In the genomic region with DNA sequence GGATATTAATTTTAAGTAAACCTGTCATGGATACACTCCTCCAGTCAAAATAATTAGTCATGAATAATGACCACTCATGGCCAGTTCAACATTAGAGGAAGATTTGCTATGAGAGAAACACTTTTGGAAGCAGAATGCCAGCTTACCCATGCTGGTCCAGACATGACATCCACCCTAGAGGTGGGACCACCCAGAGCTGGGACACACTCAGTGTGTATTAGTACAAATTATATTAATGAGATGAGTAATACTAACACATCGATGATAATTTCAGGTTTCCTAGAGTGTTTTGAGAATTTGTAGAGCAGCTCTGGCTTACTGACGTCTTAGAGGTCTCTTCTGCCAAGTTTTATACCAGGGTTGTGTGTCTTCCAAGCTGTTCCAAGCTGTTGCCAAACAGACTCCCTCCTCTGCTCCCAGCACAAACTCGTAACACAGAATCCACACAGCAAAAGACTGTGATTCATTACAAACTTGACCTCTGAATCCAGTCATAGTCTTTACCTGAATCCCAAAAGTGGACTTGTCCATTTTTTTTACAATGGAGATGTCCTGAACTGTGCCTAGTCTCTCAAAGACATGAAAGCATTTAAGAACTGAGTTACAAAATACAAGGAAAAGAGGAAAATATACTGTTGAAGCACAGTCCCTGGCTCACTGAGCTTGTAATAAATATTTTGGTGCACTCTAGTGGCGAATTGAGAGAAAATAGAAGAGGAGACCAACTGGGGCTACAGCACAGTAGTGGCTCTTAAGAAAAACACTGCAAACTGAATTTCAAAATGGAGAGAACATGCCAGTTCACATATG, we compare ENCODE assay signal across 11 mouse cellular contexts. TPM values are rescaled to one million over a fixed set of nuclear protein-coding genes. Genes with fewer than 3 reads are reported as not detected.
DNase-seq lines count a peak whose midpoint lies in the region; ATAC-seq and TF ChIP-seq lines count a peak whose summit lies in the region.
"Had no signal": no experiment of that assay in that cellular context is flagged by ENCODE, and none has a peak within 500 bp of the region (broad histone marks: within the 10 kb centered on the region; RNA-seq: fewer than 3 reads in every experiment).

No protein-coding gene starts in this region.

- H3K27ac ChIP-seq in heart, postnatal 0 days (ENCODE audit: low read depth) = no peak overlapping the region
- no peak overlapping the region for H3K27ac ChIP-seq in heart, embryonic 11.5 days (ENCODE audit: low read depth, low read length)
- H3K27ac ChIP-seq in limb, embryonic 13.5 days = no peak overlapping the region
- H3K27ac ChIP-seq in thymus, adult 2 months (ENCODE audit: control insufficient read depth, insufficient read depth, low read length) = no peak overlapping the region
- H3K27ac ChIP-seq: lung, embryonic 15.5 days had no signal

- WGBS in heart, postnatal 0 days = 44% methylated on average over 4 of the region's 4 CpGs
- 47% methylated on average over 4 of the region's 4 CpGs for WGBS in heart, embryonic 11.5 days (ENCODE audit: insufficient replicate concordance)
- 49% methylated on average over 4 of the region's 4 CpGs for whole genome bisulfite sequencing in limb, embryonic 13.5 days
- 70% methylated on average over 4 of the region's 4 CpGs for WGBS in thymus, adult 2 months

- no peak for TF ChIP-seq POLR2A in thymus, adult 2 months (IDR thresholded peaks at IDR 0.05; ENCODE audit: control insufficient read depth, extremely low read depth, insufficient read depth, low read length, poor library complexity)

- ATAC-seq in heart, postnatal 0 days (ENCODE audit: insufficient read depth, low read depth) = no peak
- no peak for ATAC-seq in heart, embryonic 11.5 days (replicated peaks; ENCODE audit: insufficient number of reproducible peaks, low FRiP score, low TSS enrichment)
- peak; percentile 78; the same call in 1 of the 2 replicates for ATAC-seq in limb, embryonic 13.5 days (ENCODE audit: low FRiP score, low read depth)

- no peak overlapping the region for H3K9ac ChIP-seq in heart, postnatal 0 days (replicated peaks; ENCODE audit: low read depth, low read length)
- no peak overlapping the region for H3K9ac ChIP-seq in heart, embryonic 11.5 days (ENCODE audit: low read depth, low read length)
- H3K9ac ChIP-seq in limb, embryonic 13.5 days = no peak overlapping the region
- H3K9ac ChIP-seq: lung, embryonic 15.5 days had no signal

- no peak overlapping the region for H3K4me2 ChIP-seq in heart, postnatal 0 days (ENCODE audit: low read depth, low read length)
- no peak overlapping the region for H3K4me2 ChIP-seq in heart, embryonic 11.5 days
- no peak overlapping the region for H3K4me2 ChIP-seq in limb, embryonic 13.5 days (replicated peaks)
- H3K4me2 ChIP-seq: lung, embryonic 15.5 days had no signal

- no peak for DNase-seq in heart, postnatal 0 days (ENCODE audit: low spot score)
- peak; percentile 77 for DNase-seq in 3T3-L1 (ENCODE audit: low read depth, low spot score)
- peak; percentile 1 for DNase-seq in embryo, embryonic 9.5 days (ENCODE audit: extremely low spot score)
- DNase-seq in c-Kit-positive CD71-positive TER-119-positive erythroid progenitor cells, embryonic 14.5 days (ENCODE audit: low spot score) = no peak
- no peak for DNase-seq in cerebellum, postnatal 25 days
- no peak for DNase-seq in thymus, adult 2 months
- DNase-seq: adrenal gland, adult 2 months; kidney, postnatal 14 days had no signal

- TF ChIP-seq CTCF in heart, postnatal 0 days (IDR thresholded peaks at IDR 0.05; ENCODE audit: low read depth) = peak; percentile 23; the same call in 1 of the 2 replicates
- no peak for TF ChIP-seq CTCF in thymus, adult 2 months (IDR thresholded peaks at IDR 0.05; ENCODE audit: borderline replicate concordance, control insufficient read depth, extremely low read depth, insufficient read depth, low read length, poor library complexity)

- no peaks in the 10 kb centered on the region for H3K9me3 ChIP-seq in heart, postnatal 0 days (replicated peaks; ENCODE audit: control insufficient read depth, low read length)
- H3K9me3 ChIP-seq in heart, embryonic 11.5 days (replicated peaks; ENCODE audit: control insufficient read depth, low read length) = no peaks in the 10 kb centered on the region
- no peaks in the 10 kb centered on the region for H3K9me3 ChIP-seq in limb, embryonic 13.5 days
- H3K9me3 ChIP-seq: lung, embryonic 15.5 days had no signal

- no peaks in the 10 kb centered on the region for H3K36me3 ChIP-seq in heart, postnatal 0 days (replicated peaks; ENCODE audit: control insufficient read depth, insufficient read depth, low read length)
- H3K36me3 ChIP-seq in heart, embryonic 11.5 days (ENCODE audit: control insufficient read depth, insufficient read depth, low read length) = no peaks in the 10 kb centered on the region
- no peaks in the 10 kb centered on the region for H3K36me3 ChIP-seq in limb, embryonic 13.5 days
- no peaks in the 10 kb centered on the region for H3K36me3 ChIP-seq in thymus, adult 2 months (ENCODE audit: control insufficient read depth, insufficient read depth, low read length)
- H3K36me3 ChIP-seq: lung, embryonic 15.5 days had no signal

- TF ChIP-seq EP300 in heart, postnatal 0 days (IDR thresholded peaks at IDR 0.05; ENCODE audit: low read depth) = no peak

- H3K4me1 ChIP-seq in heart, postnatal 0 days (ENCODE audit: control insufficient read depth, insufficient read depth) = no peaks in the 10 kb centered on the region
- no peaks in the 10 kb centered on the region for H3K4me1 ChIP-seq in heart, embryonic 11.5 days (ENCODE audit: control insufficient read depth, insufficient read depth, low read length)
- H3K4me1 ChIP-seq in limb, embryonic 13.5 days = no peaks in the 10 kb centered on the region
- H3K4me1 ChIP-seq in thymus, adult 2 months (replicated peaks; ENCODE audit: control insufficient read depth, insufficient read depth, low read length) = no peaks in the 10 kb centered on the region
- H3K4me1 ChIP-seq: lung, embryonic 15.5 days had no signal

- H3K4me3 ChIP-seq in heart, postnatal 0 days (ENCODE audit: low read depth, low read length) = no peak overlapping the region
- no peak overlapping the region for H3K4me3 ChIP-seq in heart, embryonic 11.5 days (ENCODE audit: low read depth, low read length)
- no peak overlapping the region for H3K4me3 ChIP-seq in limb, embryonic 13.5 days
- H3K4me3 ChIP-seq in thymus, adult 2 months (ENCODE audit: control insufficient read depth, insufficient read depth, low read length) = no peak overlapping the region
- H3K4me3 ChIP-seq: lung, embryonic 15.5 days had no signal

- no peaks in the 10 kb centered on the region for H3K27me3 ChIP-seq in heart, postnatal 0 days (ENCODE audit: control insufficient read depth, insufficient read depth, low read length)
- H3K27me3 ChIP-seq in heart, embryonic 11.5 days (ENCODE audit: control insufficient read depth, insufficient read depth, low read length) = no peaks in the 10 kb centered on the region
- 0 out of 2 replicates have a peak, but pooled peaks cover 3% of the 10 kb centered on the region for H3K27me3 ChIP-seq in limb, embryonic 13.5 days
- no peaks in the 10 kb centered on the region for H3K27me3 ChIP-seq in thymus, adult 2 months (ENCODE audit: control insufficient read depth, insufficient read depth, low read length)
- H3K27me3 ChIP-seq: lung, embryonic 15.5 days had no signal

RNA-seq across cellular contexts. Expression of gene Gas2, which starts 46.1 kb away (rescaled TPM):
- total RNA-seq in heart, postnatal 0 days (2014; rRNA removed; ENCODE audit: low replicate concordance) = 6.1 and 6.6 TPM in 2 replicates
- 5.5 and 5.8 TPM in 2 replicates for polyA plus RNA-seq in heart, postnatal 0 days (2015; fragmentation: Nextera tagmentation; extraction: Ambion mirVana)
- polyA plus RNA-seq in heart, embryonic 11.5 days (2014; fragmentation: Nextera tagmentation; extraction: Ambion mirVana) = 8.8 and 9.9 TPM in 2 replicates
- 319 and 338 TPM in 2 replicates for polyA plus RNA-seq in limb, embryonic 13.5 days (2015; fragmentation: Nextera tagmentation; extraction: Ambion mirVana)
- 2.1 and 2.4 TPM in 2 replicates for polyA plus RNA-seq in thymus, adult 2 months (2012; rRNA removed)

RNA-seq across cellular contexts. Expression of gene Fancf, which starts 46.4 kb away (rescaled TPM):
- 7.6 and 8.8 TPM in 2 replicates for total RNA-seq in heart, postnatal 0 days (2014; rRNA removed; ENCODE audit: low replicate concordance)
- 3.0 and 3.1 TPM in 2 replicates for polyA plus RNA-seq in heart, postnatal 0 days (2015; fragmentation: Nextera tagmentation; extraction: Ambion mirVana)
- 8.3 and 8.6 TPM in 2 replicates for polyA plus RNA-seq in heart, embryonic 11.5 days (2014; fragmentation: Nextera tagmentation; extraction: Ambion mirVana)
- polyA plus RNA-seq in limb, embryonic 13.5 days (2015; fragmentation: Nextera tagmentation; extraction: Ambion mirVana) = 13.5 and 15.0 TPM in 2 replicates
- polyA plus RNA-seq in thymus, adult 2 months (2012; rRNA removed) = 15.7 and 21.6 TPM in 2 replicates

Comparison
In these comparisons a context has a peak if more than half of its experiments do, and no peak if none do; other contexts are left out.
1. DNase-seq: peak in 3T3-L1 (single experiment) and embryo, embryonic 9.5 days (single experiment); none in heart, postnatal 0 days (single experiment), c-Kit-positive CD71-positive TER-119-positive erythroid progenitor cells, embryonic 14.5 days (single experiment), cerebellum, postnatal 25 days (0 of 2) and thymus, adult 2 months (single experiment).
2. RNA of gene Gas2, which starts 46.1 kb away (polyA plus RNA-seq): 319 to 338 TPM in limb, embryonic 13.5 days; 8.8 to 9.9 TPM in heart, embryonic 11.5 days, 5.5 to 5.8 TPM in heart, postnatal 0 days and 2.1 to 2.4 TPM in thymus, adult 2 months; every median in the first group is over 10 times any median in the second.